Mouse (Mus musculus) embryonic fibroblast, embryonic 13.5 days (primary cell): ENCODE measurements around the gene Prg2.

Source experiments
- CTCF ChIP-seq: IDR thresholded peaks from 2 replicates; pipeline ENCODE4 v1.5.1; 2011; ENCODE audit warnings: mild to moderate bottlenecking, control low read depth, low read length, moderate library complexity, borderline replicate concordance; ENCODE audit not compliant: insufficient read depth
- POLR2A ChIP-seq: IDR thresholded peaks from 2 replicates; pipeline ENCODE4 v1.6.1; 2011; ENCODE audit warnings: low read depth, mild to moderate bottlenecking, control low read depth, low read length, moderate library complexity

- TF ChIP-seq CTCF (no peak), POLR2A (no peak)
These were observed 16.1 kb downstream of the Prg2 start for GRCm38 (mm10) chr2:84996376-84996775.
